Mouse (Mus musculus) regulatory T cell (primary cell): Measurements from ENCODE around the gene Gpr63.
"Not testable (repeated sequence)": the region's sequence is repeated elsewhere in the genome, so short reads cannot be mapped to it uniquely, and the experiment has no call there.

Experiments
- in situ Hi-C: fragments of 300-600 bp; cut with MboI, MseI; formaldehyde crosslinking; loops from one replicate; pipeline ENCODE4 v1.15.1; 2025; ENCODE audit warnings: high pct_unique_total_duplicates

Gene Gpr63

GRCm38 (mm10) chr4:24966299-24966991, at the start of gene Gpr63:
TSS of gene Gpr63 (plus strand) at chr4:24966407.
- in situ Hi-C loops, result no loop called here

GRCm38 (mm10) chr4:24920006-24920577, 46.1 kb upstream of the Gpr63 start:
- in situ Hi-C loops, result loop anchor here (25.0 kb wide), 1 partner anchor 333 kb away; no protein-coding TSS in a partner anchor

DNA sequence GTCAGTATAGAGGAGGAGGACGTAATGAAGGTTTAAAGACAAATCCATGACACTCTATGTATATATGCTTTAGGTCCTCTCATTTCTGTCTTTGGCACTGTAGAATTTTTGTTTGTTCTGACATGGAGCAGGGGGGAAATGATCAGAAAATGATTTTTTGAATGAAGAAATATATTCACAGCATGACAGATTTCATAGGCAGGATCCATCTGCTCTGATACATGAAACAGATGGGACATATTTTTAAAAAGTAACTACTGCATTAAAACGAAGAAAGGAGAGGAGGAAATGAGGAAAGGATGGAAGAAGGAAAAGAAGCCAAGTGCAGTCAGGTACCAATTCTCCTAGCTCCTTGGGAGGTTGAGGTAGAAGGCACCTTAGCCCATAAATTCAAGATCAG, 41.5 kb upstream of the Gpr63 start:
- in situ Hi-C loops, result loop anchor here (25.0 kb wide), 1 partner anchor 337 kb away; no protein-coding TSS in a partner anchor

GRCm38 (mm10) chr4:24928260-24928780, 37.9 kb upstream of the Gpr63 start:
- in situ Hi-C loops, result no loop called here

DNA sequence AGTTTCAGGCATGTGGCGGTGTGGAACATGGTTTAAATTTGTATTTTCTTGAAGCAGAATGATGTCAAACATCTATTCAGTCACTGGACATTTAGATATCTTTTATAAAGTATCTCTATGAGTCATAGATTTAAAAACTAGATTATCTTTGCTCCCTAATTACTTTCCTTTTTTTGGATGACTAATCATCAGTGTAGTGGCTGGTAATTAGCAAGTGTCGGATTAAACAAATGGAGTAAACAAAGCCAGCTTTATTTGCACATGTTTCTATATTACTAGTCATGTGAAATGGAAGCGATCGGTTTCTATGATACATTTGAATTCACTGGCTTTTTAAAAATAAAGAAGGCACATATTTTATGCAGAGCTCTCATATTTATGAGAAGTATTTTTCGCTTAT, 37.3 kb upstream of the Gpr63 start:
- in situ Hi-C loops, result no loop called here

DNA sequence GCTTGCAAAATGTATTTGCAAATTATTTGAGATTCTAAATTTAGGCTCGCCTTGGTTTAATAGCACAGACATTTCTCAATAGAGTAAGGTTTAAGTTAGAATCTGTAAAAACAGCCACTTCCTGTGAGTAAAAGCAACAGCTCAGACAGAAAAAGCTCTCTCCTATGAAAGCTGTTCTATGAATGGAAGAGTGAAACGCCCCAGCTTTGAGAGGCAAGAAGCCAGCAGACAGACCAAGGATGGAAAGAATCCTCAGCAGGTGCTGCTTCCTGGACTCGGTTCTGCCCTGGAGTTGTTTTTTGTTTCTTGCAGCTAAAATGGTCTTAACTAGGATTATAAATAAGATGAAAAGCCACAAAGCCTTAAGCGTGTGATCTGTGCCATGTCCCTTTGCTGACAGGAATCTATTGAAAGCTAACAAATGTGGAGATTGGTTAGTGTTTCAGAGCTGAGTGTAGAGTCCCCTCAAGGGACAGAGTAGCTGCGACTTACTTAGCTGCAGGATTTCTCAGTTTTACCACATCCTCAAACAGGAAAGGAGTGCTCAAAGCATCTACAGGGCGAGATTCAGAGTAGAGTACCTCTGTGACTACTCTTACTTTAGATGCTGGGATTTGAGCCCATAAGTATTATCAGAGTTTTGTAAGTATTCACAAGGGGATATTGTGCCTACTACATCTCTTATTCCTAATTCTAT, 23.3 kb upstream of the Gpr63 start:
- in situ Hi-C loops, result no loop called here

DNA sequence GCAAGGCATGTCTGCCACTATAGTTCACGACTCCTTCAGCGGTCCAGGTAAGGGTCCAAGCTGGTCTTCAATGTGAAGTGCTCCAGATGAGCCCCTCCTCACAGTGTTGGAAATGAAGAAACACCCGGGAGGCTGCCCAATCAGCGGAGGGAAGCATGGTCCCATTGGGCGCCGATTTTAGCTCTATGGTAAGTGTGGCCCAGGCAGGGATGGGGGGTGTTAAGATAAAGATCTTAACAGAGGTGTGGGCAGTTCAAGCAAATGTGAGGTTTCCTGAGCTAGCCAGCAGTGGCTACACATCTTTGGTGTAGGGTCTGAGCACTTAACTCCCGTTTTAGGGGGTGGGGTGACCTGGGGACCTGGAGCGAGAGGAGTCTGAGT, 299 bp upstream of the Gpr63 start:
- in situ Hi-C loops, result no loop called here

DNA sequence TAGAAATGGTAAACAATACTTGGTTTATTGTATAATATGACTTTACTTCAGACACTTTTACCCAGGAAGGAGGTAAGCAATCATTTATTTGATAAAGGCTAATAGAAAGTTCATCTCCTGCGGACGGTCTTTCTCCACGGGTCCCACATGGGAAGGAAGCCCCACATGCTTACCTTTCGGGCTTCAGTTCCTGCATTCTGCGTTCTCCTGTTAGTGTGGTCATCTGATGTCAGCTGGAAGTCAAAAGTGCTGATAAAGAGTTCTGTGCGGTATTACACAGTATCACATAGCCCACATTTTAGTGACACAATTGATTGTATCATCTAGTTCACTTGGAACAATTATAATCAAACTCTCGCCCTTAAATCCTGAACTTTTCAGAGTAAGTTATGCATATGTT, 1.0 kb downstream of the Gpr63 start:
- in situ Hi-C loops, result no loop called here

- in situ Hi-C loops, result no loop called here
Observed at GRCm38 (mm10) chr4:24978589-24978988, 12.4 kb downstream of the Gpr63 start.

DNA sequence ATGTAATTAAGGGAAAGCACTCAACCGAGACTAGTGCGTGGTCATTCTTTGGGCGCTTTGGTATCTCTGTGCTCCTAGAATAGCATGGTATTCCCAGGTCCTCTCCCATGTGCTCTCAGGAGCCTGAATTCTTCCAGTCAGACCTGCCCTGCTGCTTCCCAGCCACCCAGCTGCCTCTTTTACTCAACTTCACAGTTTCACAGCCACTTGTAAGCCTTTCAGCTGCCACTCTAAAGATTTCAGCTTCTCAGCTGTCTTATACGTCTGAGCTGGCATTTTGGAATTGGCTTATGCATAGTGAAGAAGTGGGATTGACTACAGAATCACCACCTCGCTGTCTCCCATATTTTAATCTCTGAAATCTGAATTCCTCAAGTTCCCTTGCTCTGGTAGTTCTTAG, 19.4 kb downstream of the Gpr63 start:
- in situ Hi-C loops, result no loop called here

DNA sequence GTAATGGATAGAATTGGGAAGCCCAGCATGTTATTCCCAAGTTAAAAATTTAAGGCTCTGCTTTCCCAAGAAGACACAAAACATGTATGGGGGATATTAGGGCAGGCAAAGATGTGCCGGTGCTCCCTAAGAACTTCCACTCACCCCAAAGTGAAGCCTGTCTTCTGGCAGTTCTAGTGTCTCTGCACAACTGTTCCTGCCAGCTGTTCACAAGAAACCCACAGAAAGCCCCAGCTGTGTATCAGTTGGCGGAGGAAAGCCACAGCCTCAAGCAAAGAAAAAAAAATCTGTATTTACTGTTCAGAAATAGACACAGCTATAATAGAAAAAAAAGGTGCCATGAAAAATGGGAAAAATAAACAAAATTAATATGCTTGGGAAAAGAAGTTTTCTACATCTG, 25.3 kb downstream of the Gpr63 start:
- in situ Hi-C loops, result no loop called here

DNA sequence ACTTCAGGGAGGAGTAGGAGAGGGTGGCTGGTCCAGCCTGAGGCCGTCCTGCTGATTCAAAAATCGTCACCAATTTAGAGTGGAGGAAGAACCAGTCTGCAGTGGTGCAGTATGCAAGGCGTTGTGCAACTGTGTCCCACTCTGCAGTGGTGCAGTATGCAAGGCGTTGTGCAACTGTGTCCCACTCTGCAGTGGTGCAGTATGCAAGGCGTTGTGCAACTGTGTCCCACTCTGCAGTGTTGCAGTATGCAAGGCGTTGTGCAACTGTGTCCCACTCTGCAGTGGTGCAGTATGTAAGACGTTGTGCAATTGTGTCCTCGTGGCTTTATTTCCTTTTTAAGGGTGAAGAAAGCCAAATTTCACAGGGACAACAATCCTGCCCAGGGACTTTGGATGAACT, 43.1 kb downstream of the Gpr63 start:
- in situ Hi-C loops, result not testable (repeated sequence)

DNA sequence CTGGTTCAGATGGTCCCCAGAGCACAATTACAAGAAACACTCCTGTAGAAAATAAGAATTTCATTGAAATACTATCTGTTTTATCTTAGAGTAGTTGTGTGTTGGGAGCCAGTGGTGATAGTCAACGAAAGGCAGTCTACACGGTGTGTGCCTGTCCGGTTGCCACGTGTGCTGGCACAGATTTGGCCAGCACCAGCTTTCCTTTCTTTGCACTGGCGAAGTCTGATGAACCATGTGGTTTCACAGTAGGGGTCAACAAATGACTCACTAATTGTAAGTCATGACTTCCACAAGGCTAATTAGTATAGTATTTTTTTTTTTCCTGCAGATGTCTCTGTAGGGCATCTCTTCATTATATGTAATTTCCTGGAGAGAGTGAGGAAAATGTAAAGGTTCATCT, 45.6 kb downstream of the Gpr63 start:
- in situ Hi-C loops, result no loop called here

DNA sequence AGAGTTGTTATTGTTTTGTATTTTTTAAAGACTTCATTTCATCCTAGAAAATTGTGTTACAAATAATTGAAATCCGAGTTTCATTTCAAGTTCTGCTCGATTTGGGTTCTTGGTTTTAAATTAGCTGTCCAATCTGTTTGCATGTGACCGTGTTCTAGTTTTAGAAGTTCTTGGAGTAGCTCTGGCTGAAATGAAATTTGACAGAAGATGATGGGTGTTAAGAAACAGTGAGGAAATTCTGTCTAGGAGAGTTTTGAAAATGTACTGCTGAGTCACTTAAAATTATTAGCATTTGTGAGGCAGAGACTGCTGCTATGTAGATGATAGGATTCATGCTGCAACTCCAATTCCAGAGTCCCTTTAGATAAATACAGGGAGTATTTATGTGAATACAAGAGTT, 46.5 kb downstream of the Gpr63 start:
- in situ Hi-C loops, result no loop called here

DNA sequence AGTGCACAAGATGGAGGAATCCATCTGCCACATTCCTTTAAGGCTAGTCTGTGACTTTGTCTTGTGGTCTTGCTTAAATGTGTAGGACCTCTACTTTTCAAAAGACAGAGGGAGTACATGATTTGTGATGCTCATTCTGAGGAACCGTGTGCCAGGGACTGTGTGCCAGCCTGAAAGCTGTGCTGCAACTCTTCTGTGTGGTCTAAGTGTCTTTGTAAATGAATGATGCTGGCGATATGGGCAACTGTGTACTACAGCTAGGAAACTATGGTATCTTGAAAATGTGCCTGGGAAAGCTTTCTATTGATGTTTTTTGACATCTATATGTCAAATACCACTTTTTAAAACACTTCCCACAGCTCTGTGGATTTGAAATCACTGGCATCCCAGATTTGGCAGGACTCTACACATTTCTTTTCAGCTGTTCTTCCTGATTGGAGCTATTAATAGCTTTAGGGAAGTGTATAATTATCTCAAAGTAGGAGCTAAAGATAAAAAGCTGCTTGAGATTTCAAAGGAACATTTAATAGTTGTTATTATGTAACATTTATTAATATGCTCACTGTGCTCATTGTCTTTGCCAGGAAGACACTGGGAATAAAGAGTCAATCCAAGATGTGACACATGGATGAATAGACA, 48.9 kb downstream of the Gpr63 start:
- in situ Hi-C loops, result no loop called here

DNA sequence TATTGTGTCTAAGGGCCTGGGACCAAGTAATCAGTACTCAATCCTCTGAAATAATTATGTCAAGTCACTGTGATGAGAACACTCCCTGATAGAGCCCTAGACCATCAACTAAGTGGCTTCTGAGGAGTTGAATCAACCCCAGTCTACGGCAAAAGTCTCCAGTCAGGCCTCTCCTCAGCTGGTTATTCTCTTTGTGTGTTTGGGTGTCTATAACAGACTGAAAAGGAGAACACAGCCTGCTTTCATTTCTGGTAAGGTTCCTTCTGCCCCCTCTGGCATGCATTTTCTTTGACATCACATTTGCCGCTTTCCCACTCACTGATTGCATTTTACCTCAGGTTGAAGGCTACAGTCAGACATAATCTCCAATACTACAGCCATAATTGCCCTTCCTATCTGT, 62.0 kb downstream of the Gpr63 start:
- in situ Hi-C loops, result no loop called here

DNA sequence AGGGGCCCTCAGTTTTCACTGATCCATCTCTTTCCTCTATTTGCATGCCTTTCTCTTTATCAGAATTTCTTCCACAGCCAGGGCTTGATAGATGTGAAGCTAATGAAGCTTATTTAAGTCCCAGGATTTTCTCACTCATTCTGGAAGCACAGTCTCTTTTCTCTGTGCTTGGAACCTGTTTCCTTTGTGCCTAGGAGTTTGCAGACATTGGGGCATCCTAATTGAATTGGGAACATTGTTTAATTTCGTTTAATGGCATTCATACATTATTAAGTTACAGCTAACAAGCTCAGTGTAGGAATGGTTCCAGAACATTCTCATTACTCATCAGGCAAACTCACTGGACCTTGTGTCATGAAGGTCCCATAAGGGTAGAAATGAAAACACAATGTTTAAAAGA, 62.5 kb downstream of the Gpr63 start:
- in situ Hi-C loops, result no loop called here

DNA sequence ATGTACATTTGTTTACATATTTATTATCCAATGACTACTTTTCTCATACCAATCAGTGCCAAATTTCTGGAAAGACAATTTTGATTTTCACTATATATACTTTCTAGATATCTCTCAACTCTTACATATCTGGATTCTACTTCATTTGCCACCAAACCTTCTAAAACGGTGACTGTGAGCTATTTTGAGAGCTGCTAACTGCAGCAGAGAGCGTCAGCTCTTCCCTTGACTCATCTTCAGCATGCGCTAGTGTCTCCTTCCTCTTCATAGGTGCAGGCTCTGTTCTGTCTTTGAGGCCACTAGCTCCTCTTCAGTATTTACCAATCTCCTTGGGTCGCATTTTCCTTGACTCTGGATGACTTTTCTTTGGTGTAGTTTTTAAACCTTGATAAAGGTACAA, 63.7 kb downstream of the Gpr63 start:
- in situ Hi-C loops, result no loop called here

DNA sequence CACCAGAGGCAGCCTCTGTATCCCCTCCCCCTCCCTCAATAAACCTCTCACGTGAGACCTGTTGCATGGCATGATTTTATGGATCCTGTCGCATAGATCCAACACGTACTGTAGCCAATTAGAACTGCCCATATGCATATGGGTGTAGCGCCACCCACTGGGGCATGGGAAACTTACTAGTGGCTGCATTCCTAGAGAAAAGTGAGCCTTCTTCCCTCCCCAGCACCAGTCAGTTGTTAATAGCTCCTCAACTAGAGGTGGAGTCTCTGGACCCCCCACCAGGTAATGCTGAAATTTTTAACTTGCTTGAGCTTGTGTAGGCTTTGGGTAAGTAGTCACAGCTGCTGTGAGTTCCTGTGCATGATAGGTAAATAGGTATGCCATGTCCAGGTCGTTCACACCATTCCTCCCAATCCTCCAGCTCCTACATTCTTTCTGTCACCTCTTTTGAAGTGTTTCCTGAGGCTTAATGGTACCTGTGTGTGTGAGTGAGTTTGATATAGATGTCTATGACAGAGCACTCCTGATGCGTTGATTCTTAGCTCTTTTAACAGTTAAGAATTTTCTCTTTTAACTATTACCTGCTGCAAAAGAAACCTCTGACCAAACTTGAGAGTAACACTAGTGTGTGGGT, 69.1 kb downstream of the Gpr63 start:
- in situ Hi-C loops, result no loop called here

- in situ Hi-C loops, result no loop called here
Observed at GRCm38 (mm10) chr4:25035806-25036205, 69.6 kb downstream of the Gpr63 start.

DNA sequence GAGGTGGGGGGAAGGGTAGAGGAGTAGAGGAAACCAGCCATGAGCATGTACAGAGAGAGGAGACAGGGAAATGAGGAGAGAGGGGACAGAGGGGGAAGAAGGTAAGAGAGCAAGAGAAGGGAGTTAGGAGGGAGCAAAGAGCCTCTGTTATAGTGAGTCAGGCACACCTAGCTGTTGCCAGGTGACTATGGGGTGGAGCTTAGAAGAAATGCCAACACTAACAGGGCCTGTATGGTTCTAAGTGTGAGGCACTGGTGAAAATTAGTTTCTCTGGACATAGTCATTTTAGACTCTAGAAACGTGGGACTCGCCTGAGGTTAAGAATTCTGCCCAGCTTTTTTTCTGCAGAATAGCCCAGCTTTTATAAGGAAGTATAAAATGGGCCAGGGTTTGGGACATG, 71.1 kb downstream of the Gpr63 start:
- in situ Hi-C loops, result no loop called here

DNA sequence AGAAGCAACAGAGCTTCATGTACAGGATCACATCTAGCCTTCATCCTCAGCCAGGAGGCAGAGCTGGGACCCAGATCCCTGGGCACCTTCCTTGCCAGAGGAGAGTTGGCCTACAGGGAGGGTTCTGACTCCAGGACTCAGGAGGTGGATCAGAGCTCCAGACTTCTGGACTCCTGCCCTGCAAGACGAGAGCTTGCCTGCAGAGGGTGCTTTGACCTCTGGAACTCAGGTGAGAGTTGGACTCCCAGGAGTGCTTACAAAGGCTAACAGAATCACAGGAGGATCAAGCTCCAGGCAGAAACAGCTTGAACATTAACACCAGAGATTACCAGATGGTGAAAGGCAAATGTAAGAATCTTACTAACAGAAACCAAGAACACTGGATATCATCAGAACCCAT, 89.3 kb downstream of the Gpr63 start:
- in situ Hi-C loops, result not testable (repeated sequence)
